Mouse (Mus musculus): ENCODE results near the gene Tyw1.

DNA sequence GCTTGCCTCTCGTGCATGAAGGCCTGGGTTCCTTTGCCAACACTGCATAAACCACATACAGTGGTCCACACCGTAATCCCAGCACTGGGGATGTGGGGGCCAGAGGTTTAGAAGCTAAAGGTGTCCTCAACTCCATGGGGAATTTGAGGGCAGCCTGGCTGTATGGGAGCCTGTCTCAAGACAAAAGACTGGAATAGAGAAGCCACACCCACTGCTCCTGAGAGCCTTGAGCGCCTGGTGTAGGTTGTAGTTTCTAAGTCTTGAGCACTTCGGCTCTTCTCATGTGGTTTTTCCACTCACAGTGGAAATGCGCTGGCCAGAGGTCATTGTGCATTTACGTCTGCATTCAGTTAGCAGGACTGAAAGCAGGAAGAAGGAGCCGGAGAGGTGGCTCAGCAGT lies 32.7 kb downstream of the Tyw1 start:
- TF ChIP-seq POLR2A (IDR thresholded peaks at IDR 0.05; ENCODE audit: insufficient read depth, low read length), result no peak
- no peak for TF ChIP-seq CTCF (IDR thresholded peaks at IDR 0.05; ENCODE audit: low read depth, low read length)
